Mouse (Mus musculus) gastrocnemius, postnatal 14 days (tissue): ENCODE results near the gene Mnx1. TPM values are rescaled to one million over a fixed set of nuclear protein-coding genes. Genes with fewer than 3 reads are reported as not detected.
"Not testable (repeated sequence)": the region's sequence is repeated elsewhere in the genome, so short reads cannot be mapped to it uniquely, and the experiment has no call there.

Experiments
- DNase-seq: peaks from one replicate; pipeline ENCODE4 v3.0.0; 2021; ENCODE audit warnings: mixed read lengths
- intact Hi-C: fragments of 180-260 bp; cut with DNase I; formaldehyde crosslinking; loops from one replicate; pipeline ENCODE4 v1.15.1; 2025; ENCODE audit warnings: low total_unique reads
- total RNA-seq, 2 experiments: library from RNA; stranded (reverse); gene quantifications; 2 replicates each; pipeline ENCODE4 v1.2.3; 2021

Gene Mnx1
- total RNA-seq, 2 experiments from 2014 or later: not detected

- intact Hi-C loops: no loop called here
- no peak for DNase-seq
Measured at GRCm38 (mm10) chr5:29470851-29471394, 7.3 kb downstream of the Mnx1 start.

DNA sequence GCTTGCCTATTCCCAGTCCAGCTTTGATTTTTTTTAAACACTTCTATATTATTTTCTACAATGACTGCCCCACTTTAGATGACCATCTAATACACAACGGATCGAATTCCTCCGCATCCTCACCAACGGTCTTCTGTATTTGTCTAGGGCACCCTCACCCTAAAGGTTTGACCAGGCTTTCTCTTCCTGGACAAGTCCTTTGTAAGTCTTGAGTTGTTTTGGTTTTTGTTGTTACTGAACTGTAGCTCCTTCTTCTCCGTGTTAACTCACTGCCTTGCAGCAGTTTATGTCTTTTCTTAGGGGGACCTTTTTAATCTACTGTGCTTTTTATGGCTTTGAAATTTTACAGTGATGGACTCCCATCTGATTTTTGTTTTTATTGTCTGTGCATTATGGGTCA, 8.0 kb downstream of the Mnx1 start:
- no peak for DNase-seq
- intact Hi-C loops: no loop called here

- intact Hi-C loops: no loop called here
- DNase-seq: no peak
Measured at GRCm38 (mm10) chr5:29469501-29469900, 8.8 kb downstream of the Mnx1 start.

DNA sequence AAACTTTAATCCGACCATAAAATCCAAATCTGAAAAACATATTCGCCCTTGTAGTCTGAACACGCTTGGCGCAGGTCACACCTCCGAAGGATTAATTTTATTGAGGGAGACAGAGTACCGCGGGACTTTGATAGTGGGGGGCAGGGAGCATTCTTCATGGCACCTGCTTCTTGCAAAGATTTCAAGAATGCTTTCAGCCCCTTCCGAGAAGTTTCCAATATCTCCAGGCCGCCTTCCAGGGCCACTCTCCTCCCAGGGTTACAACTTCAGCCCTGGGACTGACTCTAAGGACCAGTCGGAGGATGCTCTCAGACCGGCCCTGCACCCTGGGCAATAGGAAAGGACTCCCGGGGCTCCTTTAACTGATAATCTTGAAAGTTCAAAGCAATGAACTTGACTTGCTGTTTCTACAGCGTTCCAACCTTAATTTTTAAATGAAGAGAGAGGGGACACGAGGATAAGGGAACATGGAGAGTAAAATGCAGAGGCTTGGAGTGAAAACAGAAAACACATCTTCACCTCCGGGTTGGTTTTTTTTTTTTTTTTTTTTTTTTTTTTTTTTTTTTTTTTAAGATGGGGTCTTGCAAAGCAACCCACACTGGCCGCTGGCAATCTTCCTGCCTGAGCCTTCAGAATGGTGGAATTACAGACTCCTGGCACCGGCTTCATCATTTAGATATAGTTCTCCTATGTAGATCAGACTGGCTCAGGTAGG, 9.8 kb downstream of the Mnx1 start:
- no peak for DNase-seq
- intact Hi-C loops: no loop called here

GRCm38 (mm10) chr5:29467489-29468350, 10.6 kb downstream of the Mnx1 start:
- intact Hi-C loops: no loop called here

GRCm38 (mm10) chr5:29462943-29463686, 15.2 kb downstream of the Mnx1 start:
- DNase-seq: no peak
- intact Hi-C loops: no loop called here

More at GRCm38 (mm10) chr5:29467489-29468350, 10.6 kb downstream of the Mnx1 start:
- no peak for DNase-seq

DNA sequence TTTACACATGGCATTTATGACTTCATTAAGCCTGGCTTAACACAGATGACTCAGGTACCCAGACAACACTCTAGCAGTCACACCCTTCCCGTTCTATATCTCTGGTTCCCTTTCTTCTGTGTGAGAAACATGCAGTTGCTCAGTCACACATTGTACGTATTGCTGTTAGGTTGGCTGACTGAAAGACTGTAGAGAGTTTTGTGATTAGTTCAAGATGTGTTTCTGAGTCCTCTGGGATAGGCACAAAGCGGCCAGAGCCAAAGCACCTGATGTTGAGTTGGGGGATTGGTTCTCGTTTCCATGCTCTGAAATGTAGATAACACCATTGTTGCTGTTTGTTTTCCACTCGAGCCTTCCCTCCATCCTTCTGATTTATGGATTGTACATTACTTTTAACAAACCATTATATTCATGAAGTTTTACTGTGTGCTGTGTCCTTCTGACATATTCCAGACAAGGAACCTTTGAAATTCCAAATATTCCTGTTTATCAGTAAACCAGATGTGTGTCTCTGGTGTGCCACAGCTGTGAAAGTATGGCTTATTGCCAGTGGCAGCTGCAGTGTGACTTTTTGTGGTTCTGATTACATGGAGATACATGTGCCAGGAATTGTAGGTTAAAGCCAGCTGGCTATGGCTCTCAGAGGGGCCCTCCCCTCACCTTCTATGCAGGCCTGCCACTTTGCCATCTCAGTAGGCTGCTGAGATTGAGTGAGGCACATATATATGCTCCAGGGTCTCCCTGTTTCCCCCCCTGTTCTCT, 21.2 kb downstream of the Mnx1 start:
- DNase-seq: no peak
- intact Hi-C loops: no loop called here

DNA sequence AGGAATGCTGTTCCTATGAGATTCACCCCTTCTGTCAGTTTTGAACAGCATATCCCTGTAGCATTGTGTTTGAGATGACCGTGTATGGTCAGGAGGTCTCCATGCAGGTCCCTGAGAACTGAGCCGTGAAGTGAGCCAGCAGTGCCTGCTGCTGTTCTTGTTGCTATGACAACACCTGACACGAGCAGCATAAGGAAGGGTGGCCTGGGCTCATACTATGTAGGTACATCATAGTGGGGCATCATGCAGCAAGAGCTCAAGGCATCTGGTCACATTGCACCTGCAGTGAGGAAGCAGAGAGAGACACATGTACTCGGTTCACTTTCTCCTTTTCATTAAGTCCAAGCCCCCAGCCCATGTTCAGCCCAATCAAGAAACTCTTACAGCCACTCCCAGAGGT, 25.9 kb downstream of the Mnx1 start:
- DNase-seq: no peak
- intact Hi-C loops: no loop called here

DNA sequence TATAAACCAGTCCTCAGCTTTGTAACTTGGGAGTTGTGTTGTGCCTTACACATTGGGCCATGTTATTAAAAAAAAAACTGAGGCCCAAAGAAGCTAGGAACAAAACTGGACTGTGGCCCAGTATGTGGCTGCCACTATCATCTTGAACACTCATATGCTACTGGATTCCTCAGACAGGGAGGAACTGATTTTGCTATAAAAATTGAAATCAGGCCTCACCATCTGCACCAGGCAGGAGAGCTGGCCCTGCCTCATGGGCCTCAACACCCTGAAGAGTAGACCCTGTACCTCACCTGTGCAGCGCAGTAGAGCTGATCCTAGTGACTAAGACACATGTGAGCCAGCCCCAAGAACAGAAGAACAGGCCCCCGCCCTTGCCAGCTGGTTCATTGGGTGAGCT, 33.0 kb downstream of the Mnx1 start:
- DNase-seq: no peak
- intact Hi-C loops: no loop called here

DNA sequence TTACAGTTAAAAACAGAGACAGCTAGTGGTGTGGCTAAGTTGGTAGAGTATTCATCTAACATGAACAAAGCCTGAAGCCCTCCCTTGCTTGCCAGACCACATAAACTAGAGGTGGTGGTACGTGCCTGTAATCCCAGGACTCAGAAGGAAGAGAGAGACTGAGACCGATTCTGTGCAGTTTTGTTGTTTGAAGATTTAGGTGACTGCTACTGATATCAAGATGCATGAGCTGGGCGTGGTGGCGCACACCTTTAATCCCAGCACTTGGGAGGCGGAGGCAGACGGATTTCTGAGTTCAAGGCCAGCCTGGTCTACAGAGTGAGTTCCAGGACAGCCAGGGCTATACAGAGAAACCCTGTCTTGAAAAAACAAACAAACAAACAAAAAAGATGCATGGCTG, 41.5 kb downstream of the Mnx1 start:
- intact Hi-C loops, DNase-seq: not testable (repeated sequence)

- intact Hi-C loops: no loop called here
- no peak for DNase-seq
Measured at GRCm38 (mm10) chr5:29435491-29435890, 42.8 kb downstream of the Mnx1 start.

GRCm38 (mm10) chr5:29434872-29435358, 43.4 kb downstream of the Mnx1 start:
- peak; percentile 48 for DNase-seq
- intact Hi-C loops: no loop called here

DNA sequence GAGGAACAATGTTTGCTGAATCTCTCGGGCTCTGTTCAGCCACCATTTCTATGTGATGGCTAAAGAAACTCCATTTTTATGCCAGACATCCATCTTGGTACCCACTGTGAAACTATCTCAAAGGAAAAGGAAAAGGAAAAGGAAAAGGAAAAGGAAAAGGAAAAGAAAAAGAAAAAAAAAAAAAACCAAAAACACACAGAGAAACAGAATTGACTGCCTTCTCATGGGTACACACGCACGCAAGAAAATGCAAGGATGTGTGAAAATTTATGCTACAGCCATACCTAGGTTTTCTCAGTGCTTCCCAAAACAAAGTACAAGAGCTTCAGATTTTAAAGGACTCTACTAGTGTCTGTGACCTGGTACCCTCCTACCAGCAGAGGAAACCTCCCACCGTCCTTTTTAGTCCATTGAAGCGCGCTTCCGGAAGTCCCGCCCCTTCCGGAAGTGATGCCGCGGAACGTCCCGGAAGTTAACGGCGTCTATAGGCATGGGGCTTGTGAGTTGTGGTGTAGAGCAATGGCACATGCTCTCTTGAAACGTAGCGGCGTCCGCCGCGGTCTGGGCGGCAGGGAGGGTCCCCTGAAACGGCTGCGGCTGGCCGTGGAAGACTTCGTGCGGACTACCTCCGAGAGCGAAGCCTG, 43.9 kb downstream of the Mnx1 start, which contains the start of gene Nom1:
TSS of gene Nom1 (plus strand) at position 437 of the 644 bp plus-strand sequence.
- peak; percentile 85 for DNase-seq
- intact Hi-C loops: no loop called here

DNA sequence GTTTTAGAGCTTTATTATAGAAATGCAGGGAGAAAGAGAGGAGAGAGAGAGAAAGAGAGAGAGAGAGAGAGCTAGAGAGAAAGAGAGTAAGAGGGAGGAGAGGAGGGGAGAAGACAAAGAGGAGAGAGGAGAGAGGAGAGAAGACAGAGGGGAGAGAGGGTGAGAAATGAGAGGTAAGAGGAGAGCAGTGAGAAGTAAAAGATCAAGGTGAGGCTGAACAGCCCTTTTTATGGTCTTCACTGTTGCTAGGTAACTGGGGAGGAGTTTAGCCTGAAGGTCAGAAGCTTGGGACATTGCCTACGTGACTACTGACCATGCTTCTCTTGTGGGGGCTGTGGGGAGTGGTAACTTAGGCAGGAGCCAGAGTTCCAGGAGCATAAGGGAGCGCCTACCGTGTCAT, 54.9 kb downstream of the Mnx1 start:
- intact Hi-C loops, DNase-seq: not testable (repeated sequence)

Other genes with a start within 250 kb of the Mnx1 start
- gene Lmbr1, start 100.1 kb downstream of the Mnx1 start, total RNA-seq: 1 to 10 TPM; 8.8 to 9.1 TPM
- 1 to 10 TPM; 8.4 to 9.2 TPM for gene Nom1, start 43.8 kb downstream of the Mnx1 start, total RNA-seq
- 10 to 100 TPM; 28.5 to 31.7 TPM for gene Ube3c, start 90.8 kb upstream of the Mnx1 start, total RNA-seq